Mouse (Mus musculus) liver, embryonic 12.5 days (tissue): ENCODE results near the gene Rdh11. TPM values are rescaled to one million over a fixed set of nuclear protein-coding genes. Genes with fewer than 3 reads are reported as not detected.

Experiments used
- ATAC-seq: fragments of 200-750 bp; cut with Nextera tagmentation; 2 replicates; pipeline ENCODE4 v1.8.0; 2017; ENCODE audit warnings: moderate number of reproducible peaks, mild to moderate bottlenecking, moderate library complexity
- H3K27ac ChIP-seq: fragments of 300-500 bp; sonication (generic); 2 replicates; pipeline ENCODE4 v1.5.1; 2016; ENCODE audit warnings: mild to moderate bottlenecking
- H3K27me3 ChIP-seq: fragments of 300-500 bp; sonication (generic); replicated peaks from 2 replicates; pipeline ENCODE4 v1.6.1; 2016; ENCODE audit warnings: mild to moderate bottlenecking, moderate library complexity
- H3K36me3 ChIP-seq: fragments of 300-500 bp; sonication (generic); 2 replicates; pipeline ENCODE4 v1.6.1; 2016; ENCODE audit warnings: mild to moderate bottlenecking, moderate library complexity
- H3K4me1 ChIP-seq: fragments of 300-500 bp; sonication (generic); 2 replicates; pipeline ENCODE4 v1.6.1; 2016
- H3K4me2 ChIP-seq: fragments of 300-500 bp; sonication (generic); 2 replicates; pipeline ENCODE4 v1.6.1; 2016; ENCODE audit warnings: mild to moderate bottlenecking, moderate library complexity
- H3K4me3 ChIP-seq: fragments of 300-500 bp; sonication (generic); 2 replicates; pipeline ENCODE4 v1.5.1; 2016; ENCODE audit warnings: mild to moderate bottlenecking, moderate library complexity
- H3K9ac ChIP-seq: fragments of 300-500 bp; sonication (generic); 2 replicates; pipeline ENCODE4 v1.6.1; 2016; ENCODE audit warnings: mild to moderate bottlenecking, moderate library complexity
- H3K9me3 ChIP-seq: fragments of 300-500 bp; sonication (generic); replicated peaks from 2 replicates; pipeline ENCODE4 v1.6.1; 2016; ENCODE audit warnings: mild to moderate bottlenecking, moderate library complexity
- WGBS: fragments of 180-500 bp; shearing (Covaris S2); methylation state at CpG from one replicate; pipeline ENCODE4 v1.1.7; 2016; ENCODE audit not compliant: insufficient replicate concordance; 5-methylcytosine and 5-hydroxymethylcytosine counted together
- polyA plus RNA-seq: library from polyadenylated mRNA; unstranded; fragments of >200 nt; fragmentation: Nextera tagmentation; extraction: Ambion mirVana; gene quantifications from 2 replicates; pipeline ENCODE4 v1.2.1, GENCODE M21; 2016

The Rdh11 gene
- polyA plus RNA-seq, 1 experiment from 2014 or later, result 22.9 TPM

GRCm38 (mm10) chr12:79175998-79176397 is 16.1 kb downstream of the Rdh11 start:
- Histone ChIP-seq H3K4me1 (peaks cover 21% of the 10 kb centered on the region), H3K4me3 (no peak overlapping the region), H3K36me3 (peaks cover 54% of the 10 kb centered on the region), H3K9ac (no peak overlapping the region), H3K4me2 (no peak overlapping the region), H3K27ac (no peak overlapping the region), H3K9me3 (no peaks in the 10 kb centered on the region), H3K27me3 (no peaks in the 10 kb centered on the region)
- 83% methylated on average over 5 of the region's 5 CpGs for WGBS
- ATAC-seq, result no peak

GRCm38 (mm10) chr12:79173721-79174120 is 18.4 kb downstream of the Rdh11 start:
- Histone ChIP-seq H3K36me3 (peaks cover 47% of the 10 kb centered on the region), H3K4me2 (peak overlapping the region; percentile 44), H3K27me3 (no peaks in the 10 kb centered on the region), H3K9me3 (no peaks in the 10 kb centered on the region), H3K27ac (peak overlapping the region; percentile 72), H3K9ac (peak overlapping the region; percentile 10; the same call in 1 of the 2 replicates), H3K4me3 (no peak overlapping the region), H3K4me1 (peaks cover 26% of the 10 kb centered on the region)
- WGBS, result 27% methylated on average over 5 of the region's 5 CpGs
- ATAC-seq, result no peak

DNA sequence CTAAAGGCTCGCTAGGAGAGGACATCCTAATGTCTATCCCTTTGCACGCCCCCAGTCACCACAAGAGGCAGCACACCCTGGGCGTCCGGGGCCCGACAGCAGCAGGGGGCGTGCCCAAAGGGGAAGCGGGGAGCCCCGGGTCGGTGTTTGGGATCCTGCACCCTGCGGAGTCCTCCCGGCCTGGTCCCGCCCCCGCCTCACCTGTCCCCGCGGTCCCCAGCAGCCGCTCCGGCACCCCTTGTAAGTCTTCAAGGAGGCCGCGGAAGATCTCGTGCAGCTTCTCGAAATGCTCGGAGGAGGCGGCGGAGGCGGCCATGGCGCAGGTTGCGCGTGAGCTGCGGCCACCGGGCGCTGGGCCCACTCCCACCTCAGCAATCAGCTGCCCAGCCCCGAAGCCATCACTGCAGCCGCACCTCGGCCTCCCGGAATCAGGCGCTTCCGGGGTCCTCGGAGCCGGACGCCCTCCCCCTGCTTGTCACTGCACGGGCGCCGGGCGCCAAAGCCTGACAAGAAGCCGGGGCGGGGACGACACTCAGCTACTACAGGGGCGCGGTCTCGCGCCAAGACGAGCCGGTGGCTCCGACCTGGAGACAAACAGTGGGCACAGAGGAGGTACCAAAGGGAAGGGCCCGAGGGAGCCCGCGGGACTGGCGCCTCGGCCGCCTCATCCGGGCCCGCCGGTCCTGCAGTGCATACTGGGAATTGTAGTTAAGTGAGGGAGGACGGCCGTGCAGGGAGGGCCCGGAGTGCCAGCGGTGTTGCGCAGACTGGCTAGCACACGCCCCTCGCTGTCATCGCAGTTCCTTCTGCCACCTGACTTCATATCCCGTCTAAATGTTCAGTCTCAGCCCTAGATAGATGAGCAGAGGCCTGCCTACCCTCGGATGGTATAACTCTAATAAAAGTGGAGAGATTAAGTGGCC is 19.8 kb downstream of the Rdh11 start, which contains the start of gene Vti1b:
TSS of gene Vti1b (minus strand) at position 649 of the 923 bp plus-strand sequence.
- H3K27ac ChIP-seq, result peak within 1 kb of the TSS; percentile 89
- peaks cover 35% of the 10 kb centered on the region for H3K36me3 ChIP-seq
- peak within 1 kb of the TSS; percentile 81 for H3K4me2 ChIP-seq
- no peaks in the 10 kb centered on the region for H3K27me3 ChIP-seq
- H3K9me3 ChIP-seq, result no peaks in the 10 kb centered on the region
- peak; percentile 97 for ATAC-seq
- H3K4me1 ChIP-seq, result peaks cover 26% of the 10 kb centered on the region
- peak within 1 kb of the TSS; percentile 94 for H3K4me3 ChIP-seq
- peak within 1 kb of the TSS; percentile 89 for H3K9ac ChIP-seq
- whole genome bisulfite sequencing, result under 1% methylated on average over 73 of the region's 73 CpGs

DNA sequence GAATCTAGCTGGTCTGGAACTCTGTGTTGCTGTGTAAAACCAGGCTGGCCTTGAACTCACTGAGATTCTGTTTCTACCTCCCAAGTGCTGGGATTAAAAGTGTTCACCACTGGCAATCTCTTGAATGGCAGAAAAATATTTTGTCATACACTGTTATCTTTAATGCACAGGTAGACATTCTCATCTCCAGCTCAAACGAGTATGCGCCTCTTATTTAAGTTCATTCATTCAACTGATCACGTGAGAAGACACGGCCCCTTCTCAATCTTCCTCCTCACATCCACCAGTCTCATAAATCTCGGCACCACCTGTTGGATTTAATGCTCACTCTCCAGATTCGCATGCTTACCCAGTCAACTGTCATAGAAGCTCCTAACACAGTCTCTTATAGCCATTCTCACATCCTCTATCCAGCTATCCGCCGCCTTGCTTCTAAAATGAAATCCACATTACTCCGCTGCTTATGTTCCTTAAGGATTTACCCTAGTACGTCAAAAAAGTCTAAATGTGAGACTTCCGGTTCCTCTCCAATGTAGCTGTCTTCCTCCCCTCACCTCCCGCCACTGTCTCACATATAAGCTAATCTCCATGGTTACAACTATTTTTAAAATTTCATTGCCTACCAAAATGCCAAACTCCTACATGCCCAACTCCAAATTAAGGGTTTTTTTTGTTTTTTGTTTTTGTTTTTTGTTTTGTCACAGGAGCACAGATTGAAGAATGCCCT is 20.7 kb downstream of the Rdh11 start:
- Histone ChIP-seq H3K4me1 (peaks cover 26% of the 10 kb centered on the region), H3K4me2 (peak overlapping the region; percentile 81), H3K36me3 (peaks cover 30% of the 10 kb centered on the region), H3K27me3 (no peaks in the 10 kb centered on the region), H3K27ac (peak overlapping the region; percentile 89; the same call in 1 of the 2 replicates), H3K9ac (peak overlapping the region; percentile 89), H3K9me3 (no peaks in the 10 kb centered on the region), H3K4me3 (peak overlapping the region; percentile 94)
- no peak for ATAC-seq
- WGBS, result 34% methylated on average over 12 of the region's 12 CpGs

DNA sequence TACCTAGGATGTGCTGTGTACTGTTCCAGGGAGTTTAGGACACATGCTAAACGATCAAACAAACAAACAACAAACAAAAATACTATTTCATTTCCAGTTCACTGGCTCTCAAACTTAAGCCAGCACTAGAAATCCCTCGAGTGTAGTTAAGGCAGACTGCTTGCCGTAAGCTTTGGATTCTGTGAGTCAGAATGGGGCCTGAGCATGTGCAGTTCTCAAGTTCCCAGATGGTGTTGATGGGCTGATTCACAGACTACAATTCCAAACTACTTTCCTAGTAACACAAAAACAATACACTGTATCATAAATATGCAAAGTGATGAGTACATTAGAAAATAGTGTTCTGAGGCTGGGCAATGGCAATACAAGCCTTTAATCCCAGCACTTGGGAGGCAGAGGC is 21.7 kb downstream of the Rdh11 start:
- Histone ChIP-seq H3K9me3 (no peaks in the 10 kb centered on the region), H3K4me3 (no peak overlapping the region), H3K4me1 (peaks cover 26% of the 10 kb centered on the region), H3K9ac (no peak overlapping the region), H3K27me3 (no peaks in the 10 kb centered on the region), H3K27ac (no peak overlapping the region), H3K36me3 (peaks cover 27% of the 10 kb centered on the region), H3K4me2 (0 out of 2 replicates have a peak overlapping the region, but pooled peaks have one; percentile 6)
- WGBS, result 77% methylated on average over 3 of the region's 3 CpGs
- no peak for ATAC-seq

DNA sequence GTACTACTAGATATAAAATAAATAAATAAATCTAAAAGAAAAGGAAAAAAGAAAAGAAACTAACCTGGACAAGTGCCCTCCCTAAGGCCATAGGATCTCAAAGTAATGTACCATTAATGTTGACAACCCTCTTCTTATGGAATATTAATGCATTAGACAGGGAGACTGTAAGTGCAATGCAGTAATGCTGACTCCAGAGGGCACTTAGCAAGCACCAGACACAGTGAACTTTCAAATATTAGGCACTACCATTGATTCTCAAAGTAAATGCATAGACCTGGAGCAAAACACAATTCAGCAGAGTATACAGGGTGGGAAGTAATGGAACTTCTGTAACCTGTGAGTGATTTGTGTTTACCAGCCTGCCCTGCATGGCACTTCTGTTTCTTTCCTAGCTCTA is 22.9 kb downstream of the Rdh11 start:
- no peak for ATAC-seq
- Histone ChIP-seq H3K4me1 (peaks cover 22% of the 10 kb centered on the region), H3K4me3 (no peak overlapping the region), H3K9ac (no peak overlapping the region), H3K27me3 (no peaks in the 10 kb centered on the region), H3K9me3 (no peaks in the 10 kb centered on the region), H3K36me3 (peaks cover 28% of the 10 kb centered on the region), H3K4me2 (no peak overlapping the region), H3K27ac (no peak overlapping the region)

DNA sequence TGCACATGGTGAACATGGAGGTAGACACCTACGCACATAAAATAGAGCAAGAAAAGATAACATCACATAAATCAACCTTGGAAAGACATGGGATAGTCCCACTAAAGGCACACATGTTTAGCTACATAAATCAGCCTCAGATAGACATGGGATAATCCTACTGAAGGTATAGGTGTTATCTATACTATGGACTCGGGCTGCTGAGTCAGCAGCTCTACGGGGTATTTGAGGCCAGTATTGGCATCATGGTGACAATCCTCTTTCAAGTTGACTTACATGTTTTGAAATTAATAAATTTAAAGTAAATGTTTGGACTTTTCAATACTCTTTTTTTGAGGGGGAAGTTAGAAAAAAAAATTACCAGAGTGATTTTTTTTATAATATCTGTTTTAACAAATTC is 29.2 kb downstream of the Rdh11 start:
- H3K27me3 ChIP-seq, result no peaks in the 10 kb centered on the region
- no peak overlapping the region for H3K9ac ChIP-seq
- no peaks in the 10 kb centered on the region for H3K4me1 ChIP-seq
- no peaks in the 10 kb centered on the region for H3K9me3 ChIP-seq
- ATAC-seq, result no peak
- H3K4me2 ChIP-seq, result no peak overlapping the region
- H3K27ac ChIP-seq, result no peak overlapping the region
- WGBS, result 81% methylated on average over 3 of the region's 3 CpGs
- H3K4me3 ChIP-seq, result no peak overlapping the region
- H3K36me3 ChIP-seq, result peaks cover 83% of the 10 kb centered on the region

GRCm38 (mm10) chr12:79149653-79150052 is 42.4 kb downstream of the Rdh11 start:
- 82% methylated on average over 6 of the region's 6 CpGs for WGBS
- no peaks in the 10 kb centered on the region for H3K4me1 ChIP-seq
- no peak overlapping the region for H3K27ac ChIP-seq
- H3K4me3 ChIP-seq, result no peak overlapping the region
- no peak for ATAC-seq
- peaks cover 10% of the 10 kb centered on the region for H3K36me3 ChIP-seq
- H3K9ac ChIP-seq, result no peak overlapping the region
- H3K4me2 ChIP-seq, result no peak overlapping the region
- H3K9me3 ChIP-seq, result no peaks in the 10 kb centered on the region
- H3K27me3 ChIP-seq, result no peaks in the 10 kb centered on the region

GRCm38 (mm10) chr12:79141384-79141783 is 50.7 kb downstream of the Rdh11 start:
- Histone ChIP-seq H3K4me2 (no peak overlapping the region), H3K4me1 (no peaks in the 10 kb centered on the region), H3K27ac (no peak overlapping the region), H3K27me3 (no peaks in the 10 kb centered on the region; the same call in none of the 2 replicates), H3K4me3 (no peak overlapping the region), H3K9me3 (no peaks in the 10 kb centered on the region), H3K36me3 (no peaks in the 10 kb centered on the region), H3K9ac (no peak overlapping the region)
- ATAC-seq, result no peak

DNA sequence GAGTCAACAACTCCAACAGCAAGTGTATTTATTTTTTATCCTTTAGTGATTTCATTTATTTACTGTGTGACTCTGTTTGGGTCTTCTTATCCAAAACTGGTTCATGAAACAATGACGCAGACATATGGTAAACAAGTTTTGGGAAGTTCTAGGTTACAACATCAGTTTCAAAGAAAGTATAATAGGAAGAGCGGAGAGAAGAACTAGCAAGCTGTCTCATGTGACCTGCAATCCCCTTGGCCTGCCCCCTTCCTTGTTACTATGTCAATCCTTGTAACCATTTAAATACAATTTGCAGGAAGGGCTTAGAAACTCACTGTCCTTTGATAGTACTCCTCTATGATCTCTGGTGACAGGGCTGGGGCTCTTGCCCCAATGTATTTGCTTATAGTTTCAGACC is 51.3 kb downstream of the Rdh11 start:
- Histone ChIP-seq H3K4me1 (no peaks in the 10 kb centered on the region), H3K4me3 (no peak overlapping the region), H3K4me2 (no peak overlapping the region), H3K9ac (no peak overlapping the region), H3K36me3 (no peaks in the 10 kb centered on the region), H3K9me3 (no peaks in the 10 kb centered on the region), H3K27ac (no peak overlapping the region), H3K27me3 (no peaks in the 10 kb centered on the region; the same call in none of the 2 replicates)
- WGBS, result 70% methylated on average over 2 of the region's 2 CpGs
- no peak for ATAC-seq

GRCm38 (mm10) chr12:79139417-79139816 is 52.7 kb downstream of the Rdh11 start:
- no peaks in the 10 kb centered on the region for H3K4me1 ChIP-seq
- H3K27ac ChIP-seq, result no peak overlapping the region
- no peaks in the 10 kb centered on the region for H3K9me3 ChIP-seq
- ATAC-seq, result no peak
- 45% methylated on average over 1 of the region's 1 CpGs for WGBS
- H3K4me3 ChIP-seq, result no peak overlapping the region
- no peak overlapping the region for H3K4me2 ChIP-seq
- H3K27me3 ChIP-seq, result peaks cover 14% of the 10 kb centered on the region
- no peak overlapping the region for H3K9ac ChIP-seq
- H3K36me3 ChIP-seq, result no peaks in the 10 kb centered on the region

GRCm38 (mm10) chr12:79138999-79139398 is 53.1 kb downstream of the Rdh11 start:
- Histone ChIP-seq H3K27ac (no peak overlapping the region), H3K27me3 (peaks cover 17% of the 10 kb centered on the region), H3K9me3 (no peaks in the 10 kb centered on the region), H3K4me2 (no peak overlapping the region), H3K36me3 (no peaks in the 10 kb centered on the region), H3K4me1 (no peaks in the 10 kb centered on the region), H3K4me3 (no peak overlapping the region), H3K9ac (no peak overlapping the region)
- no peak for ATAC-seq
